Mouse (Mus musculus): ENCODE results near the gene Crisp2. TPM values are rescaled to one million over a fixed set of nuclear protein-coding genes. Genes with fewer than 3 reads are reported as not detected.

Crisp2 gene
- polyA plus RNA-seq, 1 experiment, result not detected

- 75% methylated on average over 1 of the region's 1 CpGs for WGBS
- TF ChIP-seq POLR2A (IDR thresholded peaks at IDR 0.05; ENCODE audit: insufficient read depth, low read depth, low read length) (no peak), CTCF (IDR thresholded peaks at IDR 0.05; ENCODE audit: insufficient read depth, low read depth, low read length) (no peak)
- no peaks in the 10 kb centered on the region for H3K4me1 ChIP-seq (ENCODE audit: control insufficient read depth, insufficient read depth, low read length)
- H3K27ac ChIP-seq (ENCODE audit: insufficient read depth, low read depth, low read length), result no peak overlapping the region
- no peak overlapping the region for H3K4me3 ChIP-seq (ENCODE audit: insufficient read depth, low read depth, low read length)
Observed at GRCm38 (mm10) chr17:40811560-40811959, 4.8 kb upstream of the Crisp2 start.

GRCm38 (mm10) chr17:40810934-40811333, 4.1 kb upstream of the Crisp2 start, which contains the start of gene Rhag:
Rhag (plus strand) TSS chr17:40811126.
- Histone ChIP-seq H3K27ac (ENCODE audit: insufficient read depth, low read depth, low read length) (no peak within 1 kb of the TSS), H3K4me1 (ENCODE audit: control insufficient read depth, insufficient read depth, low read length) (no peaks in the 10 kb centered on the region), H3K4me3 (ENCODE audit: insufficient read depth, low read depth, low read length) (no peak within 1 kb of the TSS)
- 71% methylated on average over 1 of the region's 1 CpGs for WGBS
- no peak for TF ChIP-seq POLR2A (IDR thresholded peaks at IDR 0.05; ENCODE audit: insufficient read depth, low read depth, low read length)
- no peak for TF ChIP-seq CTCF (IDR thresholded peaks at IDR 0.05; ENCODE audit: insufficient read depth, low read depth, low read length)

- H3K4me1 ChIP-seq (ENCODE audit: control insufficient read depth, insufficient read depth, low read length), result no peaks in the 10 kb centered on the region
- TF ChIP-seq CTCF (IDR thresholded peaks at IDR 0.05; ENCODE audit: insufficient read depth, low read depth, low read length), result no peak
- no peak for TF ChIP-seq POLR2A (IDR thresholded peaks at IDR 0.05; ENCODE audit: insufficient read depth, low read depth, low read length)
Observed at GRCm38 (mm10) chr17:40808071-40808470, 1.3 kb upstream of the Crisp2 start.

GRCm38 (mm10) chr17:40806550-40806949, 253 bp downstream of the Crisp2 start:
- TF ChIP-seq CTCF (IDR thresholded peaks at IDR 0.05; ENCODE audit: insufficient read depth, low read depth, low read length) (no peak), POLR2A (IDR thresholded peaks at IDR 0.05; ENCODE audit: insufficient read depth, low read depth, low read length) (no peak)
- Histone ChIP-seq H3K4me3 (ENCODE audit: insufficient read depth, low read depth, low read length) (no peak overlapping the region), H3K4me1 (ENCODE audit: control insufficient read depth, insufficient read depth, low read length) (no peaks in the 10 kb centered on the region), H3K27ac (ENCODE audit: insufficient read depth, low read depth, low read length) (no peak overlapping the region)
- WGBS, result 68% methylated on average over 3 of the region's 3 CpGs

More at GRCm38 (mm10) chr17:40808071-40808470, 1.3 kb upstream of the Crisp2 start:
- no peak overlapping the region for H3K4me3 ChIP-seq (ENCODE audit: insufficient read depth, low read depth, low read length)
- no peak overlapping the region for H3K27ac ChIP-seq (ENCODE audit: insufficient read depth, low read depth, low read length)

GRCm38 (mm10) chr17:40802707-40803340, 4.0 kb downstream of the Crisp2 start:
- 84% methylated on average over 3 of the region's 3 CpGs for WGBS
- H3K4me3 ChIP-seq (ENCODE audit: insufficient read depth, low read depth, low read length), result no peak overlapping the region
- TF ChIP-seq CTCF (IDR thresholded peaks at IDR 0.05; ENCODE audit: insufficient read depth, low read depth, low read length) (no peak), POLR2A (IDR thresholded peaks at IDR 0.05; ENCODE audit: insufficient read depth, low read depth, low read length) (no peak)
- no peak overlapping the region for H3K27ac ChIP-seq (ENCODE audit: insufficient read depth, low read depth, low read length)
- no peaks in the 10 kb centered on the region for H3K4me1 ChIP-seq (ENCODE audit: control insufficient read depth, insufficient read depth, low read length)

GRCm38 (mm10) chr17:40793921-40794854, 12.6 kb downstream of the Crisp2 start:
- TF ChIP-seq POLR2A (IDR thresholded peaks at IDR 0.05; ENCODE audit: insufficient read depth, low read depth, low read length), result no peak
- TF ChIP-seq CTCF (IDR thresholded peaks at IDR 0.05; ENCODE audit: insufficient read depth, low read depth, low read length), result no peak
- Histone ChIP-seq H3K27ac (ENCODE audit: insufficient read depth, low read depth, low read length) (no peak overlapping the region), H3K4me1 (ENCODE audit: control insufficient read depth, insufficient read depth, low read length) (no peaks in the 10 kb centered on the region), H3K4me3 (ENCODE audit: insufficient read depth, low read depth, low read length) (no peak overlapping the region)
- WGBS, result 63% methylated on average over 20 of the region's 20 CpGs

- Histone ChIP-seq H3K4me1 (ENCODE audit: control insufficient read depth, insufficient read depth, low read length) (no peaks in the 10 kb centered on the region), H3K27ac (ENCODE audit: insufficient read depth, low read depth, low read length) (no peak overlapping the region), H3K4me3 (ENCODE audit: insufficient read depth, low read depth, low read length) (no peak overlapping the region)
- no peak for TF ChIP-seq POLR2A (IDR thresholded peaks at IDR 0.05; ENCODE audit: insufficient read depth, low read depth, low read length)
- TF ChIP-seq CTCF (IDR thresholded peaks at IDR 0.05; ENCODE audit: insufficient read depth, low read depth, low read length), result no peak
Observed at GRCm38 (mm10) chr17:40789877-40790276, 16.9 kb downstream of the Crisp2 start.

- WGBS, result 96% methylated on average over 1 of the region's 1 CpGs
- Histone ChIP-seq H3K4me1 (ENCODE audit: control insufficient read depth, insufficient read depth, low read length) (no peaks in the 10 kb centered on the region), H3K27ac (ENCODE audit: insufficient read depth, low read depth, low read length) (no peak overlapping the region), H3K4me3 (ENCODE audit: insufficient read depth, low read depth, low read length) (no peak overlapping the region)
- TF ChIP-seq POLR2A (IDR thresholded peaks at IDR 0.05; ENCODE audit: insufficient read depth, low read depth, low read length) (no peak), CTCF (IDR thresholded peaks at IDR 0.05; ENCODE audit: insufficient read depth, low read depth, low read length) (no peak)
Observed at GRCm38 (mm10) chr17:40767120-40767519, 39.7 kb downstream of the Crisp2 start.

GRCm38 (mm10) chr17:40763662-40764061, 43.1 kb downstream of the Crisp2 start:
- 77% methylated on average over 4 of the region's 4 CpGs for WGBS
- Histone ChIP-seq H3K4me3 (ENCODE audit: insufficient read depth, low read depth, low read length) (no peak overlapping the region), H3K27ac (ENCODE audit: insufficient read depth, low read depth, low read length) (no peak overlapping the region), H3K4me1 (ENCODE audit: control insufficient read depth, insufficient read depth, low read length) (no peaks in the 10 kb centered on the region)
- no peak for TF ChIP-seq POLR2A (IDR thresholded peaks at IDR 0.05; ENCODE audit: insufficient read depth, low read depth, low read length)
- TF ChIP-seq CTCF (IDR thresholded peaks at IDR 0.05; ENCODE audit: insufficient read depth, low read depth, low read length), result no peak

Data from olfactory bulb, adult 2 months (tissue).